Mouse (Mus musculus) left cerebral cortex, postnatal 14 days (tissue): ENCODE measurements around the gene Fbxw15. TPM values are rescaled to one million over a fixed set of nuclear protein-coding genes. Genes with fewer than 3 reads are reported as not detected.
"Not testable (repeated sequence)": the region's sequence is repeated elsewhere in the genome, so short reads cannot be mapped to it uniquely, and the experiment has no call there.

Source experiments
- DNase-seq, 2 experiments: peaks; one replicate each; pipeline ENCODE4 v3.0.0; 2021 to 2022; ENCODE audit warnings: low spot score in 2 of 2, mixed read lengths in 1 of 2
- intact Hi-C: fragments of 180-260 bp; cut with DNase I; formaldehyde crosslinking; loops from one replicate; pipeline ENCODE4 v1.15.1; 2025
- long read RNA-seq, 2 experiments: library from polyadenylated mRNA; stranded (forward); transcript quantifications; one replicate each; pipeline ENCODE4 v2.0.0; 2021
- total RNA-seq, 2 experiments: library from RNA; stranded (reverse); gene quantifications; 2 replicates each; pipeline ENCODE4 v1.2.3; 2021

The Fbxw15 gene
- not detected for total RNA-seq
- long read RNA-seq, experiment 1 = 0 reads
- long read RNA-seq, experiment 2 = 0 reads

DNA sequence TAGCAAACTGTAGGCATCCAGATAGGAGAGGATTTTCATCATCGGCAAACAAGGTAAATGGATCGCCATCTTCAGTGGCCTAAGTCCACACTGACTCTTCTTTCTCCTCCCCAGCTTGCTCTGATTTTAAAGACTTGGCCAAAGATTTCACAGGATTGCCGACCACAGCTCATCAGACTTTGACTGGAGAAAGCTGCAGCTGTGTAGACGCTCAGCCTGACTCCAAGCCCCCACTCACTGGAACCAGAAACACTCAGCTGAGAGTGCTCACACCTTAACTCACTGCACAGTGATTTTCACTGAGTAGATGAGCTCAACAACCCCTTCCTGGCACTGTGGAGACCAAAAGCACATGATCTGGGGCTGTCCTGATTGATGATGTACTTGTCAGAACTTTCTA is at the start of gene Fbxw15:
Fbxw15 (minus strand) TSS at position 101 of the 400 bp plus-strand sequence.
- intact Hi-C loops, DNase-seq: not testable (repeated sequence)

DNA sequence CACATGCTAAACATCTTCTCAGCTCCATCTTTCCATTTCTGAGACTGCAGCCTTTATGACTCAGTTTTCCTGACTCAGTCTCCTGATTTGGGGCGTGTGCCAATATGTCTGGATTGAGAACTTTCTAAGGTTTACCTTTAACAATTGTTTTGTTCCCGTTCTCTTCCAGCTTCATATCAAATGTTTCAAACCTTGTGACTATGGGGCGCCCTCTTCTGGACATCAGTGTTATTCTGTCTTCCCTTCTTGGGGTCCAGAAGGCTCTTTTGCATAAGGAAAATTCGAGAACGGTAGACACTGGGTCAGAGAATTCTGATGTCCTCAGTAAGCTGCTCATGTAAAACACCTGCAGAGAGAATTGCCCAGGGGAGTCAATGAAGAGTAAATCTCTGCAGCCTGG is 38.8 kb upstream of the Fbxw15 start:
- peak; percentile 10 to 37 for DNase-seq
- intact Hi-C loops = not testable (repeated sequence)

DNA sequence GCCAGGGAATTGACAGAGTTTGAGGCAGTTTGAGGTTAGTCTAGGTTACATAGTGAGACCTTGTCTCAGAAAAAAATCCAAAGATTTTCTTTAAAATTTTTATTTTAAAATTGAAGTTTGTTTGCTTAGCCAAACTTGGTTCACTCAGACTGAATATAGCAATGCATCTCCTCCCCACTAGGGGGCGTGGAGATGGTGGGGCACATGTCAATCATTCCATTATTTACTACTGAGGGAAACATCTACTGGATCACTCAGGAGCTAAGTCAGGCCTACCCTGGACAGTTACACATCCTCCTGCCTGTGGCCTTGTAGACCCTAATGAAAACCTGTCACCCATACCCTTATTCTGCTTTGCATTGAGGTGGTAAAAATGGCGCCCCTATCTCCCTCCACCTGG is 34.1 kb upstream of the Fbxw15 start:
- intact Hi-C loops, DNase-seq: not testable (repeated sequence)

DNA sequence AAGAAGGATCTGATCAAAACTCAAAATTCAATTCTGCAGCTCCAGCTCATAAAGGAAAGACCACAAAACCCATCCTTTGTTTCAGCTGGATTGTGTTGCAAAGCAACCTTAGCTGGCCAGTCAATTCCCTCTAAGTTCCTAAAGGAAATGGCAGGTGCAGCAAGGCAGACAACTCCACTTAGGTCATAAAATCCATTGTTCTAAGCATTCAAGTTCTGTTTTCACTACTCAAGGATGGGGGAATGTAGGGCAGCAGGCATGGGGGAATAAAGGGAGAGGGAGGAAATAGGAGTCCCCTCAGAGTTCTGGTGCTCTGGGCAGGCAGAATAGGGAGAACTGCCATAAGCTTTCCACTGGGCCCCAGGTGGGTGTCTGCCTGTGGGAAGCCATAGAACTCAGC is 29.2 kb upstream of the Fbxw15 start:
- intact Hi-C loops = no loop called here

DNA sequence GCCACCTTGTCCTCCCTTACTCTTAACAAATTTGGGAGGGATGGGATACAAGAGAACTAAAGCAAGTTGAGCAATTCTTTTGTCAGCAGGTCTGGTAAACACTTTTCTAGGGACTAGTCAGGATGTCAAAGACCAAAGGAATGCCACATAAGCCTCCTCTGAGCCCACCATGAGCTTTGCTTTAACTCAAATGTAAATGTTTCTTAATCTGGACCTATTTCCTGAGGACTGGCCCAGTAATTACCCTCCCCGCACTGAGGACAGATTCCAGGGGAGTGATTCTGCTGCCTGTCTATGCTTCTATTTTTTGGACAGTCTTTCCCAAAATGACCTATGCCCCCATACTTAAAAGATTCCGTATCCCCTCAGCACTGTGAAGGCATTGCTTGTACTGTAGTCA is 26.8 kb upstream of the Fbxw15 start:
- intact Hi-C loops = no loop called here
- no peak for DNase-seq

More for the DNA sequence above, 29.2 kb upstream of the Fbxw15 start:
- DNase-seq = no peak

DNA sequence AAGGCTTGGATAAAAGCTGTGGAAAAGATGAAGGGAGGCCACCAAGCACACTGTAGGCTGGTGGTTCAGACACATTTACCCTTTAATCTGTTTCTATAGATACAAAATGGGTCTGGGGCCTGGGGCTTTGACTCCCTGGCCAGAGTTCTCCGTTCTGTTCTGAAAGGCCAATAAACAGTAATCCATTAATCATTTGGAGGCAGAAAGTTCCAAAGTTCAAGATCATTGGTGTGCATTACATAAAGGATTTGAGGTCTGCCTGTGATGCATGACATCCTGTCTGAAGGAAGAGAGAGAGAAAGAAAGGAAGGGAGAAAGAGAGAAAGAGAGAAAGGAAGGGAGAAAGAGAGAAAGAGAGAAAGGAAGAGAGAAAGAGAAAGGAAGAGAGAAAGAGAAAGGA is 2.5 kb downstream of the Fbxw15 start:
- intact Hi-C loops = no loop called here
- DNase-seq = no peak

DNA sequence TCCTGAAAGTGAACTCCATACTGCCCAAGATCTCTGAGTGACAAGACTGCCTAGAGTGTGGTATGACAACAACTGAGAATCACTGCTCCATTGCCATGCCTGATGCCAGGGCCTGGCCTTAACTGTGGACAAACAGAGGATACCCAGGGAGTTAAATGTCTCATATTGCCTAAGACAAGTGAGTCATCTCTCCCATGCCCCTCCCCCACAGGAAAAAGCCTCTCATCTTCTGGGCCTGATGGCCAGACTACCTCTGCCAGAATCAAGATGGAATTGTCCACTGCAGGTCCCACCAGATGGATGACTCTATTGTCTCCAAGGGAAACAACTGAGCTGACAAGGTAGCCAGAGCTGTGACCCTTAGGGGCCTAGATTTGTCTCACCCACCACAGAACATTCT is 6.0 kb downstream of the Fbxw15 start:
- intact Hi-C loops = loop anchor here (5.0 kb wide), 1 partner anchor 225 kb away; no protein-coding TSS in a partner anchor
- not testable (repeated sequence) for DNase-seq

DNA sequence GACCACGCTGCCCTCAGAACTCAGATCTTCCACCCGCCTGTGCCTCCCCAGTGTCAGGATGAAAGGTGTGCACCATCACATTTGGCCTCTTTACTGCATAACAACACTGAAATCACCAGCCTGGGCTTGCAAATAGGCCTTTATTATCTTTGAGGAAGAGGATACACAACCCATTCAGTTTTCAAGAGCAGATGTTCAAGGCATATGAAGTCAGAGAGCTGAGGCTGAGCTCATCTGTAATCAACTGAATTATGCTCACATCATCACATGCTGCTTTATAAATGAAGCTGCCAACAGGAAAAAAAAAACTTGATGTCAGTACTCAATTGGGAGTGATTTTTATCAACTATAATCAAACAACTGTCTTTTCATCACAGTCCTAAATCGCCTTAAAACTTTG is 15.6 kb downstream of the Fbxw15 start:
- intact Hi-C loops = no loop called here
- DNase-seq = no peak

DNA sequence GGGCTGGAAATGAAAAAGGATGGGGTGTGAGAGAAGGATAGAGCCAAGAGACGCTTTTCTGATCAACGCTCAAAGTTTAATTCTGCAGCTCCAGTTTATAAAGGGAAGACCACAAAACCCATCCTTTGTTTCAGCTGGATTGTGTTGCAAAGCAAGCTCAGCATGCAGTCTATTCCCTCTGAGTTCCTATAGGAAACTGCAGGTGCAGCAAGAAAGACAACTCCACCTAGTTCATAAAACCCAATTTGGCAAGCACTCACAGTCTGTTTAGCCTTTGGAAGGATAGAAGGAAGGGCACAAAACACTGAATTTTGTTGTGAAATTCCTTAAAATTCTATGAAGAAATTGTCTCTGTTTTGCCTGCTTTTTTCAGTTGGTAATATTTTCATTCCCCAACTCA is 18.4 kb downstream of the Fbxw15 start:
- intact Hi-C loops, DNase-seq: not testable (repeated sequence)

DNA sequence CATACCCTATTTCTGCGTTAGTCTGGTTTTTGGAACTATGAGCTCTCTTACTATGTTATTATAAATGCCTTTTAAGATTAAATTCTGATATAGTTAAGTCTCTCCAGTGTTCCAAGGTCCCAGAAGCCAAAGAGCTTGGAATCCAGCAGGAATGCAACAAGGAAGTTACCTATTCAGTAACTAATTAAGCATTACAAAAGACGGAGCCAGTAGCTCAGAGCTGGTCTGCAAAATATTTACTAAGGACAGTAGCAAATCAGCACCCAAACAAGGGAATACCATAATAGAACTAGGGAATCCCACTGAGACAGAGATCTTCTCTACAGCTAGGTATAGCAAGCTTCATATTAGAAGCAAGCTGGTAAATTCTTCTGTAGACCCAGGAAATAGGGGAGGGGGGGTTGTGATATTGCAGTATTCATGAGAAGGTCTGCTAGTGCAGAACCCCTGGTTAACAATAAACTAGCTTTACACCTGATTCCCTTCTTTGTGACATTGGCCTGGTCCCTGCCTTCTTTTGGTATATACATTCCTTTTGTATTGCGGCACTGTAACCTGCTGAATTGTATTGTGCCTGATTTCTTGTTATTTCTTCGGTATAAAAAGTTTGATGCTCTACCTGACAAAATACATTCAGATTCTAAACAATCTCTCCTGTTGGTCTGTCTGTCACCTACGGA is 44.5 kb downstream of the Fbxw15 start:
- intact Hi-C loops = no loop called here
- no peak for DNase-seq

Other genes with a start within 250 kb of the Fbxw15 start
- not detected for gene Fbxw28, start 228.6 kb downstream of the Fbxw15 start, total RNA-seq
- not detected for gene Fbxw22, start 164.0 kb downstream of the Fbxw15 start, total RNA-seq
- not detected for gene Fbxw16, start 119.1 kb downstream of the Fbxw15 start, total RNA-seq
- not detected for gene Fbxw19, start 72.4 kb downstream of the Fbxw15 start, total RNA-seq
- gene Fbxw24, start 57.8 kb upstream of the Fbxw15 start, total RNA-seq = not detected
- gene Fbxw25, start 96.4 kb upstream of the Fbxw15 start, total RNA-seq = not detected
- gene Fbxw18, start 134.4 kb upstream of the Fbxw15 start, total RNA-seq = not detected
- not detected for gene Fbxw26, start 177.8 kb upstream of the Fbxw15 start, total RNA-seq
- not detected for gene Fbxw27, start 222.4 kb upstream of the Fbxw15 start, total RNA-seq
- gene Spink8, start 244.0 kb upstream of the Fbxw15 start, total RNA-seq = 1 to 10 TPM; 2.7 to 2.9 TPM